Mouse (Mus musculus): Measurements from ENCODE around the gene Fgf23.

DNA sequence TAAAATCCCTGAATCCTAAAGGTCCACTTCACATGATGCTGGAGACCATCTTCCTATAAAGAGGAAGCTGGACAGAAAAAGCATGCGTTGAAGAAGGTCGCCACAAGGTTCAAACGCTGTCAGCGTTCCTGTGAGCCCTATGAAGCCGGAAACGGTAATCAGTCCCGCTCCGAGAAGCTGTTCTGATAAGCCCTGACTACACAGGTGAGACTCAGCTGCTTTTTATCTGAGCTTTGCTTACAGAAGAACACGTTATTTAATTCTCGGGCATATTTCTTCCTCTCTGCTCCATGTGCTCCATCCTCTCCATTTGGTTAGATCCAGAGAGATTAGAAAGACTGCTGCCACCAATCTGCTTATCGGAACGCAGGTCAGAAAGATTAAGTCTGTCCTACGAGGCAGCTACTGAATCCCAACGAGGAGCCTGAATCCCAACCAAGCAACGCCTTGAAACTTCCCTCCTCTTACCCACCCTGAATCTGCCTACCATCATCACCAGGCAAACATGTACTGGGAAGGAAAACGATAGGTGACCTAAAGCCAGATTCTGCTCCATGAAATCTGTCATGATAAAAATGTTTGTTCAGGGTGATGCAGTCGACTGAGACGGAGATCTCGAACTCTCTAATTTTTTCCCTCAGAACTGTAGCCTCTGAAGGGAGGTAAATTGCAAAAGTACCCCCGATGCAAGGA, 35.8 kb downstream of the Fgf23 start:
- TF ChIP-seq CTCF (IDR thresholded peaks at IDR 0.05; ENCODE audit: low read depth): no peak
- TF ChIP-seq EP300 (optimal IDR thresholded peaks at IDR 0.05): no peak

All from stomach, postnatal 0 days (tissue).